Mouse (Mus musculus) CD4-positive, CD25-positive, alpha-beta regulatory T cell, adult 2 months (primary cell): ENCODE data around the gene Vopp1.
"Not testable (repeated sequence)": the region's sequence is repeated elsewhere in the genome, so short reads cannot be mapped to it uniquely, and the experiment has no call there.

Experiments used
- DNase-seq: peaks from one replicate; pipeline ENCODE4 v3.0.0-alpha.2; 2012; ENCODE audit warnings: low read depth, low spot score

Vopp1 gene

DNA sequence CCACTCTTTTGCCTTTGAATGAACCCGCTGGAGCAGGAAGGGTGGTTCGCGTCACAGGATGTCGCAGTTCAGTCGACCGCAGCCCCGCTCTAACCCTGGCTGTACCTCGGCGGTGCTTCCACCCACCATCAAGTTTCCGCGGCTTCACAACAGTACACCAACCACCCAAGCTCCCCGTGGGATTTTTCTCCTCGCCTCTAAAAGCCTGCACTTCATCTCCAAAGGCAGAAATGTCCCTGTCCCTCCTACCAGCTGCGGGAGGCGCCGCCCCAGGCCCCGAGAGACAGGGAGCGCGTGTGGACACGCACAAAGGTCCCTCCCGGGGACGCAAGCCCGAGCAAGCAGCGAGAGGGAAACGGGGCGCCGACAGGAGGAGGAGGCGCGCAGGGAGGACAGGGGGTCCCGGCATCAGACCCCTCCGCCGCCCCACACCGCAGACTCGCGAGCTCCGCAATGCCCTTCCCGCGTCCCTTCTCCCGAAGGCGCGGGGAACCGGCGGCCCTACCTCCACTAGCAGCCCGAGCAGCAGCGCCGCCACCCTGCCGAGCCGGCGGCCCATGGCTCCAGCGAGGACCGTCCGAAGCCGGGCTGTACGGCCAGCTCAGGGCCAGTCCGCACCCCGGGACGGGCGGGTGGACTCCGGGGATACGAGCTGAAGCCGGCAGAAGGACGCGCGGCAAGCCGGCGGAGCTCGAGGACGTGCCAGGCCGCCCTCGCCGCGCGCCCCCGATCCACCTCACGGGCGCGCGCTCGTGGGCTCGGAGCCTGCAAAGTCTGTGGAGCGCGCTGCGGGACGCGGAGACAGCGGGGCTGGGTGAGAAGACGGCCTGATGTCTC lies at the start of gene Vopp1:
Gene Vopp1, minus strand, starts transcription at position 738 of the 837 bp plus-strand sequence.
- peak; percentile 90 for DNase-seq

DNA sequence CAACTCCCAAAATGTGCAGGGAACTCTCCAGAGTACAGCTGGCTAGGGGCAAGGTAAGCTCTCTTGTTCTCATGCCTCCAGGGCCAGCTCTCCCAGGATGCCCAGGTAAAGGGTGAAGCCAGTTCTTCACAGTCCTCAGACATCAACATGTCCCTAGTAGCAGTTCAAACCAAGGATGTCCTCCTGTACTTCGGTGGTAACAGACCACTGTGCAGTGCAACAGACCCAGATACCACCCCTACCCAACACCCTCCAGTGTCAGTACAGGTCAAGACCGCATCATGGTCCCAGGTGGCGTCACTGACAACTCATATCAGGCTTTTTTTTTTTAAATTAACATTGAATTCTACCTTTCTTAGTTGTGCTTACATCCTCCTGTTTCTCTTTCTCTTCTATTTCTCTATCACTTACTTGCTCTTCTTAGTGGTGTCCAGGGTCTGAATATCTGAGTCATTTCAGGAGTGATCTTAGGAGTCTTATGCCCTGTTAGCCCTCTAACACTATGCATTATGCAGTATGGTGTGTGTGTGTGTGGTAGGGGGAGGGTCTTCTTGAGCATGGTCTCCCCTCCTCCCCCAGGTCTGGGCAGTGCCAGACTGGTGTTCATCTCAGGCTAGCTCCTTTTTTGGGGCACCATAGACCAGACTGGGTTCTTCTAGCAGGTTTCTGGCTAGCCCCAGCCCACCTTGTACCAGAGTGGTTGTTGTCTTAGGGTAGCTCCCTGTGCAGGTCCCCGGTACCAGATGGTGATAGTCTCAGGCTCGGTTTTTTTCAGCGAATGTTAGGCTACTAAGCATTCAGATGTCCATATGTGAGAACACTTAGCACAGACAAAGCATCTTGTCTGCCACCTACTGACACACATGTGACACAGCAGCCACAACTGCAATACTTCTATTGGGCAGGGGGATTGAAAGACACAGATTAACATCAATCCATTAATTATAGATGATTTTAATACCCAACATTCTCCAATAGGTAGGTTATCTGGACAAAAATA lies 34.4 kb upstream of the Vopp1 start:
- peak; percentile 74 for DNase-seq

- not testable (repeated sequence) for DNase-seq
Observed at GRCm38 (mm10) chr6:57851177-57851576, 26.2 kb upstream of the Vopp1 start.

- no peak for DNase-seq
Observed at GRCm38 (mm10) chr6:57850286-57850685, 25.3 kb upstream of the Vopp1 start, which contains the start of gene Vmn1r21. Vmn1r21 (minus strand) TSS chr6:57850343.

DNA sequence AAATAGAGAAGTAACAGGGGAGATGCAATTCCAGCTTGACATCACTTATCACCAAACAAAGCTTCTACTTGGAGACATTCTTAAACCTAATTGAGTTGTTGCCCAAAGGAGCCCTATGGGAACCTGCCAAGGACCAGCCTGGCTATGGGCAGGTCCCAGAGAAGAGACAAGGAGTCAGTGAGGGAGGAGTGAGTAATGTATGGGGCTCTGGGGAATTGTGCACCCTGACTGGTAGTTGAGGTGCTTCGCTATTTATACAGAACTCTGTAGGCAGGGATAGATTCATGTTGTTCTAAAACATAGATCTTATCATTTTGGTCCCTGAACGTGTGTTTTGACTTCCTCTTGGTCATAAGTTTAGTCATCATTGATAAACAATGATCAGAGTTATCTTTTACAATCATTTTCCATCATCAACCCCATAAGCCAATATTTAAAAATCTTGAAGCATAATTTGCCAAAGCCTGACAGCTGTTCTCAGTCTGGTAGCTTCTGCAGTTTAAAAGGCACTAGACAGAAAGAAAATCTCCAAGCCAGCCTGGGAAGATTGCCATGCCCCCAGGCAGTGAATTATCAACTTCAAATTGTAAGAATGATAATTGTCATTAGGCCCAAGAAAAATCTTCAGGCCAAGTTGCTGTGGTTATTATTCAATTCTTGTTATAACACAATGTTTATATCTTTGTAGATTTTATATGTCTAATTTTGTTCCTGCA lies 14.9 kb upstream of the Vopp1 start:
- DNase-seq: no peak

DNA sequence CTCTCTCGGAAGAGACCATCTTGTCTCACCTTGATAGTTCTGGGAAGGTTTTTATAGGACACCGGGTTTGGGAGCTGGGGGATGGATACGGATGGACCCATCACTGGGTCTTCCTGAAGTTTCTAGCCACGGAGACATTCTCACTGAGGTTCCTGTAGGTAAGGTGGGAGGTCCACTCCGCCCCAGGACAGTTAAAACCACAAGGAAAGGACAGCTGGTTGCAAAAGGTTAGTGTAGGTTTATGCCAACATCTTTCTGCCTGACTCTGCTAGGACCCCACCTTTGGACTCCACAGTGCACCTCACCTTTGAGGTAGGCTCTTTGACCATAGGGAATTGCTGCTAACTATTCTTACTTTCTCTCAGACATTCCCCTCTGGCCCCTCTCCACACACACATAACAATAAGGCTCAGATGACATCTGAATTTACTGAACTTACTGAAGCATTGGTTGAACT lies 328 bp upstream of the Vopp1 start:
- no peak for DNase-seq

DNA sequence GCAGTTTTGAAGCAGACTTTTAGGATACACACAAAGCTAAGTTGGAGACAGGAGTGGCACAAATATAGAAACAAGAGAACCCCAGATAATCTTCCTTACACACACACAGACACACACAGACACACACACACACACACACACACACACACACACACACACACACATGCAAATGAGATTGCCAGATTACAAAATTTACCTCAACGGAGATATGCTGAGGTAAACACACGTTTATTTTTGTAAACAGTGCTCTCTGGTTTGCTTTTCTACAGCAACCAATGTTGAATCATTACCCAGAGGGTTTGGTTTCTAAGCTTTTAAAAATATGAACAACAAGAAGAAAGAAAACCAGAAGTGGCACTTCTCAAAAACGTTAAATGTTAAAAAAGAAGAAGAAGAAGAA lies 1.5 kb downstream of the Vopp1 start:
- peak; percentile 52 for DNase-seq

DNA sequence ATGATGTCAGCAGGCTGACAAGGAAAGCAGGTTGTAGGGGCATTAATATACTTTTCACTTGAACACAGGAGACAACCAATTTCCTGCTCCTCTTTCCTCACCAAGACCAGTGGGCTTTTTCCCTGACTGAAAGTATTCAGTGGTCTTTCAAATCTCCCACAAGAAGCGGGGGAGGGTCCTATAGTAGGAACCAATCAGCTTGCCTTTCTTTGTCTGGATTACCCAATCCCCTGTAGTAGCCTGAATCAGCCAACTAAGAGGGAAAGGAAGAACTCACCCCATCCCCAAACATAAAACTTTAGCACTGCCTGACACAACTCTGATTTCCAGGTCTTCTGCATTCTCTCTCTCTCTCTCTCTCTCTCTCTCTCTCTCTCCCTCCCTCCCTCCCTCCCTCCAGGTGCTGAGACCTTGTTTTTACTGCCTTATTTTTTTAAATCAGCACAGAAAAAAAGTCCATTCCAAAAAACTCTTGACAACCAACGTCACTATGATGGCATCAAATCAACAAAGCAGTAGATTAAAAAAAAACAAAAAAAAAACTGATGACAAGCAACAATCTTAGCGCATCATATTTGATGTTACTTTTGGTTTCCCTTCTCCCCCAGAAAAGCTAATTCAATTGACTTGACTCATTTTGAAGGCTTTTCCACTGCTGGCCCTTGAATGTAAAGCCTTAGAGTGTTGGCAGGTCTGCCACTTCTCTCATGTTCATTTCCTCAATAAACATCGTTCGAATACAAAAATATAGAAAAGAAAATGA lies 2.1 kb downstream of the Vopp1 start:
- DNase-seq: peak; percentile 70

DNA sequence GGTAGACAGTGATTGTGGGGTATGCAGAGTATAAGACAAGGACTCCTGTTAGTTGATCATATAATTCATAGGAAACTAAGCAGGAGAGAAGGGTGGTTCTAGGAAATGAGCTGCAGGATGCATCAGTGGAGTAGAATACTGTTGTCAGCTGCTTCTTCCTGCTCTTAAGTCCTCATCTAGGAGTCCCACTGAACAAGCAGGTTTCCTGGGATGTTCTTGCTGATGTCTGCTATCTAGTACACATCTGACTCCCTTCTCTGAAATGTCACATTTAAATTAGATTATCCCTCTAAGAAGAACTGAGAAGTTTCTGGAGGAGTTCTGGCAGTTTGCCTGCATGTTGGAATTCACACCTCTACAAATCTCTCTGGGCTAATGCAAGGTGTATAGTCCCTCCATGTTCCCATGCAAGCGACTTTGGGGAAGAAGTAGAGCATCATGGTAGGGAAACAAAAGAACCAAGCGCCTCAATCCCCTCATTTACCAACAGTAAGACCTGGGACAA lies 10.5 kb downstream of the Vopp1 start:
- DNase-seq: no peak

- DNase-seq: no peak
Observed at GRCm38 (mm10) chr6:57811748-57812730, 12.9 kb downstream of the Vopp1 start.

GRCm38 (mm10) chr6:57805218-57806069 lies 19.5 kb downstream of the Vopp1 start:
- no peak for DNase-seq

- DNase-seq: no peak
Observed at GRCm38 (mm10) chr6:57803130-57803529, 21.8 kb downstream of the Vopp1 start.

GRCm38 (mm10) chr6:57798986-57799385 lies 26.0 kb downstream of the Vopp1 start:
- DNase-seq: no peak

DNA sequence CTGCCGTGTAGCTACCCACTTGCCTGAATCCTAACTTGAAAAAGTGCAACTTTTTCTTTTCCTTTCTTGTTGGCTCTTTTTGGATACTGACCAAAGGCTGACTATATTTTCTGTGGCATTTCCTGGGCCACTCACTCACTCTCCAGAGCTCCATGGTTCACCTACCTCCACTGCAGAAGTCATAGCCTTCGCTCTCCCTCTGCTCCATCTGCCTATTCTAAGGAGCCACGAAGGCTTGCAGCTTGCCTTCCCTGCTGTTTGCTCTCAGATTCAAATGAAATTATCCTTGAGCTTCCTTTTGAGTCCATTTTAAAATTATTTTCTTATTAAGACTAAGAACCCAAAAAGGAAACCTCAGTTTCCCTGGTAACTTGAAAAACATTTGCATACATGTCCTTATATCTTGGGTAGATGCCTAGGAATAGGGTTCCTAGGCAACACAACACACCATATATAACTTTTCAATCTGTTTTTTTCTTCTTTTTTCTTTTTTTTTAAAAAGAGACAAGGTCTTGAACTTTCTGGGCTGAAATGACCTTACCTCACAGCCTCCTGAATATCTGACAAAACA lies 28.0 kb downstream of the Vopp1 start:
- DNase-seq: no peak

DNA sequence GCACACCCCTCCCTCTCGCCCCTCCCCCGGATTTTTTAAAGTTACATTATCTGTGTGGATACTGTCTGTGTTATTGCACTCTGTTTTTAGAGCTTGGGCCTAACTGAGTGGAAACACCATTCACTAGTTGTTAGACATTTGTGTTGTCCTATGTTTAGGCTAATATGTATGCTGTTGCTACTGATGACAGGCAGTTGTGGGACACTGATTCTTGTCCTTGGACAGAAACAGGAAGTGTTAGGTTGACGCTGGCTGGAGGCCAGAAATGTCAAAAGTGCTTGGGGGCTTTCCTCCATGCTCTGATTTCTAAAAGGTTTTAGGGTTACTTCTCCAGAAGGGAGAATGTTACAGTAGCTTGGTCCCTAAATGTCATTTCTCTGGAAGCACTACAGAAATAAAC lies 29.1 kb downstream of the Vopp1 start:
- peak; percentile 25 for DNase-seq

DNA sequence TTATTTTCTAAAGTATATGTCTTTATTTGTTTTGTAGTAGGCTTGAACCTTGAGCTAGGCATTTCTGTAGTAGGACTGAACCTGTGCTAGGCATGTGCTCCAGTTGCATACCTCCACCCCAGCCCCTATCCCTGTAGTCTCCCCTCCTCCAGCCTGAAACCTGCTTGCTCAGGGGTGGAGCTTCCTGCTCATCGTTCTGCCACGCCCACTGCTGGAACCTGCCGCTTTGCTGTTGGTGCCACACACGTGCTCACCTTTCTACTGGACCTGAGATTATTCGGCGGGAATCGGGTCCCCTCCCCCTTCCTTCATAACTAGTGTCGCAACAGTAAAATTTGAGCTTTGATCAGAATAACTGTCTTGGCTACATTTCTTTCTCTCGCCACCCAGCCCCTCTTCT lies 32.1 kb downstream of the Vopp1 start:
- DNase-seq: not testable (repeated sequence)

GRCm38 (mm10) chr6:57790542-57790941 lies 34.4 kb downstream of the Vopp1 start:
- no peak for DNase-seq

GRCm38 (mm10) chr6:57787376-57787775 lies 37.6 kb downstream of the Vopp1 start:
- no peak for DNase-seq
